ENCODE assay signal across 16 mouse cellular contexts in the genomic region with DNA sequence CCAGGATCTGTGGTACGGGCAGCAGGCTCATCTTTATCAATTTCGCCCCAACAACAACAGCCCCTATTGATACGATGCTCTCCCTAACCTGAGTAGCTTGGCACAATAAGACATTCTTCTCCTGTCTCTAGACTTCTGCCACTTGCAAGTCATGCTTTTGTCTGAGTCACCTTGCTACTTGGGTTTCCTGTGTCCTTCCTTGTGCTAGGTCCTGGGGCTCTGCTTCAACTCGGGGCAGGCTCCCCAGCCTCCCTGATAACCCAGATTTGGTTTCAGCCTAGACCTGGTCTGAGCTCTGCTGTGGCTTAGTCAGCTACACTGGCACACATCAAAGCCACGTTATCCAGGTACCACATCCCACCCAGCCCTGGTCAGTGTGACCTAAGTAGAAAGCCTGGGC.
"Had no signal": no experiment of that assay in that cellular context is flagged by ENCODE, and none has a peak within 500 bp of the region (broad histone marks: within the 10 kb centered on the region; RNA-seq: fewer than 3 reads in every experiment).

No protein-coding gene starts in this region.

- ATAC-seq: hindbrain, embryonic 16.5 days; inflammation-experienced regulatory T-cells, adult 6 months; intestine, embryonic 15.5 days; intestine, postnatal 0 days had no signal

- DNase-seq: gastrocnemius, postnatal 14 days; gastrocnemius, postnatal 36 days; heart, adult 11 months; heart, adult 2 months; heart, postnatal 14 days; heart, postnatal 36 days; kidney, adult 18-20 months; kidney, adult 8-10 months; kidney, postnatal 10 days; kidney, postnatal 25 days; kidney, postnatal 4 days; liver had no signal
